15 mouse cellular contexts compared by ENCODE assay signal in the genomic region with DNA sequence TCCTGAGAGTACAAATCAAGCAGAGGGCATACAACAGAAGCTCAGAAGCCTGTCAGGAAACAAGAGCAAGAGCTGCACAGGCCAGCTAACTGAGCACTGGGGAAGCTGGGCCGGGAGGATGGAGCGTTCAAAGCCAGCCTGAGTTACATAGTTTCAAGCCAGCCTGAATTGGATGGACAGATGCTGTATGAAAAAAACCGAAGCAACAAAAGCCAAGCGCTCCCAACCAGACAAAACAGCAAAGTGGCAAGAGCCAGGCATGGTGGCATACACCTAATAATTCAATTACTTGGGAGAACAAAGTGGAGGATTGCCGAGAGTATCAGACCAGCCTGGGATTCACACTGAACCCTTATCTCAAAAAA. TPM values are rescaled to one million over a fixed set of nuclear protein-coding genes. Genes with fewer than 3 reads are reported as not detected.
A peak's percentile ranks its signal among the peaks of the same experiment; 100 is the strongest.
DNase-seq lines count a peak whose midpoint lies in the region; ATAC-seq and TF ChIP-seq lines count a peak whose summit lies in the region.
"Had no signal": no experiment of that assay in that cellular context is flagged by ENCODE, and none has a peak within 500 bp of the region (broad histone marks: within the 10 kb centered on the region; RNA-seq: fewer than 3 reads in every experiment).

No protein-coding gene starts in this region.

- no peaks in the 10 kb centered on the region for H3K27me3 ChIP-seq in heart, embryonic 15.5 days
- H3K27me3 ChIP-seq in CH12.LX (replicated peaks), result no peaks in the 10 kb centered on the region
- H3K27me3 ChIP-seq in limb, embryonic 13.5 days, result no peaks in the 10 kb centered on the region
- H3K27me3 ChIP-seq in forebrain, postnatal 0 days (ENCODE audit: insufficient read depth, low read length), result no peaks in the 10 kb centered on the region

- dilution Hi-C loops in CH12.LX (cut with MboI; ENCODE audit: extremely low pct_ligation_motif_present, extremely low pct_unique_long_range_greater_than_20kb, low sequenced_read_pairs), result no loop called here

- no peak overlapping the region for H3K9ac ChIP-seq in heart, embryonic 15.5 days
- peak overlapping the region; percentile 12; the same call in 1 of the 2 replicates for H3K9ac ChIP-seq in CH12.LX (ENCODE audit: insufficient read depth, low read depth)
- H3K9ac ChIP-seq in limb, embryonic 13.5 days, result no peak overlapping the region
- no peak overlapping the region for H3K9ac ChIP-seq in forebrain, postnatal 0 days

- peaks cover 23% of the 10 kb centered on the region for H3K4me1 ChIP-seq in heart, embryonic 15.5 days (replicated peaks)
- H3K4me1 ChIP-seq in CH12.LX (ENCODE audit: control insufficient read depth in 1 of 2, insufficient read depth in 2 of 2), result peaks cover 0 to 22% of the 10 kb centered on the region in 2 experiments; a peak in 2 of 4 replicates
- peaks cover 15% of the 10 kb centered on the region for H3K4me1 ChIP-seq in limb, embryonic 13.5 days
- no peaks in the 10 kb centered on the region for H3K4me1 ChIP-seq in forebrain, postnatal 0 days (ENCODE audit: insufficient read depth)

- 45% methylated on average over 5 of the region's 5 CpGs for WGBS in heart, embryonic 15.5 days
- WGBS in limb, embryonic 13.5 days, result 70% methylated on average over 5 of the region's 5 CpGs
- 56% methylated on average over 5 of the region's 5 CpGs for WGBS in forebrain, postnatal 0 days

- peak overlapping the region; percentile 60 for H3K4me2 ChIP-seq in heart, embryonic 15.5 days
- peak overlapping the region; percentile 14 for H3K4me2 ChIP-seq in CH12.LX (ENCODE audit: insufficient read depth, low read depth, poor library complexity, severe bottlenecking)
- H3K4me2 ChIP-seq in limb, embryonic 13.5 days (replicated peaks), result peak overlapping the region; percentile 54
- H3K4me2 ChIP-seq in forebrain, postnatal 0 days (ENCODE audit: low read depth), result no peak overlapping the region

- no peak for TF ChIP-seq EP300 in CH12.LX (IDR thresholded peaks at IDR 0.05; ENCODE audit: low read length)

- no peak for TF ChIP-seq POLR2A in CH12.LX (IDR thresholded peaks at IDR 0.05; ENCODE audit: low read depth, low read length)

- H3K9me3 ChIP-seq in heart, embryonic 15.5 days (replicated peaks), result no peaks in the 10 kb centered on the region
- H3K9me3 ChIP-seq in CH12.LX (replicated peaks; ENCODE audit: low read length), result peaks cover 2% of the 10 kb centered on the region
- H3K9me3 ChIP-seq in limb, embryonic 13.5 days, result no peaks in the 10 kb centered on the region
- no peaks in the 10 kb centered on the region for H3K9me3 ChIP-seq in forebrain, postnatal 0 days (ENCODE audit: low read length)

- no peak for ATAC-seq in heart, embryonic 15.5 days (replicated peaks; ENCODE audit: insufficient number of reproducible peaks, insufficient read depth, low FRiP score, low read depth)
- no peak for ATAC-seq in limb, embryonic 13.5 days (ENCODE audit: low FRiP score, low read depth)
- ATAC-seq in forebrain, postnatal 0 days, result no peak
- ATAC-seq: forebrain, embryonic 16.5 days; intestine, postnatal 0 days had no signal

- in situ Hi-C loops in CH12.LX (cut with MboI; ENCODE audit: low pct_ligation_motif_present, low pct_unique_long_range_greater_than_20kb, low sequenced_read_pairs), result no loop called here

- peak overlapping the region; percentile 76 for H3K27ac ChIP-seq in heart, embryonic 15.5 days
- H3K27ac ChIP-seq in CH12.LX (ENCODE audit: insufficient read depth, low read depth), result no peak overlapping the region
- H3K27ac ChIP-seq in limb, embryonic 13.5 days, result no peak overlapping the region
- H3K27ac ChIP-seq in forebrain, postnatal 0 days (ENCODE audit: low read depth, low read length), result no peak overlapping the region
- H3K27ac ChIP-seq: layer of hippocampus, adult 2 months had no signal

- H3K36me3 ChIP-seq in heart, embryonic 15.5 days, result no peaks in the 10 kb centered on the region
- H3K36me3 ChIP-seq in CH12.LX (replicated peaks in 1 of 2; ENCODE audit: control insufficient read depth in 1 of 2, insufficient read depth in 1 of 2, low read length in 1 of 2), result no peaks in the 10 kb centered on the region
- no peaks in the 10 kb centered on the region for H3K36me3 ChIP-seq in limb, embryonic 13.5 days
- no peaks in the 10 kb centered on the region for H3K36me3 ChIP-seq in forebrain, postnatal 0 days (ENCODE audit: insufficient read depth)

- H3K4me3 ChIP-seq in heart, embryonic 15.5 days, result no peak overlapping the region
- no peak overlapping the region for H3K4me3 ChIP-seq in CH12.LX (replicated peaks in 1 of 3; ENCODE audit: low read depth in 2 of 3, low read length in 2 of 3, poor library complexity in 1 of 3)
- H3K4me3 ChIP-seq in limb, embryonic 13.5 days, result no peak overlapping the region
- no peak overlapping the region for H3K4me3 ChIP-seq in forebrain, postnatal 0 days (ENCODE audit: low read depth, low read length)

- no peak for DNase-seq in heart, postnatal 14 days
- peak; percentile 13 for DNase-seq in CD4-positive helper T cell, adult 2 months (ENCODE audit: low read depth, low spot score)
- DNase-seq in CH12.LX (ENCODE audit: extremely low read depth), result no peak
- no peak for DNase-seq in adrenal gland, adult 2 months
- DNase-seq in forebrain, postnatal 0 days, result no peak
- DNase-seq: cerebellum, adult 11-12 months had no signal

- TF ChIP-seq RAD21 in CH12.LX (IDR thresholded peaks at IDR 0.05; ENCODE audit: low read depth, low read length), result no peak

- intact Hi-C loops in heart, postnatal 14 days (cut with DNase I), result loop anchor here (2.0 to 5.0 kb wide), 2 partner anchors 105 to 112 kb away; partner anchors contain the start of gene Nudt4

- no peaks in the 10 kb centered on the region for H3K79me2 ChIP-seq in CH12.LX (replicated peaks; ENCODE audit: control insufficient read depth, extremely low read depth, insufficient read depth, poor library complexity, severe bottlenecking)

- TF ChIP-seq CTCF in CH12.LX (conservative IDR thresholded peaks at IDR 0.05 in 1 of 2, IDR thresholded peaks at IDR 0.05 in 1 of 2; ENCODE audit: low read depth in 2 of 2, low read length in 2 of 2), result no peak
- no peak for TF ChIP-seq CTCF in forebrain, postnatal 0 days (IDR thresholded peaks at IDR 0.05; ENCODE audit: low read depth)

TF ChIP-seq in CH12.LX, 34 proteins besides CTCF, POLR2A, EP300 and RAD21:
- TF ChIP-seq NRF1 (IDR thresholded peaks at IDR 0.05; ENCODE audit: low read depth, low read length), result no peak
- TF ChIP-seq USF1 (IDR thresholded peaks at IDR 0.05; ENCODE audit: low read depth, low read length), result no peak
- TF ChIP-seq ZMIZ1 (IDR thresholded peaks at IDR 0.05; ENCODE audit: low read depth, low read length), result no peak
- no peak for TF ChIP-seq UBTF (IDR thresholded peaks at IDR 0.05; ENCODE audit: low read depth, low read length)
- TF ChIP-seq MXI1 (IDR thresholded peaks at IDR 0.05; ENCODE audit: low read depth, low read length), result no peak

RNA-seq across cellular contexts. Expression of gene Anapc15-ps, which starts 3.7 kb away (rescaled TPM):
- not detected in 2 replicates for polyA plus RNA-seq in heart, embryonic 15.5 days (2015; fragmentation: Nextera tagmentation; extraction: Ambion mirVana)
- total RNA-seq in heart, postnatal 14 days (2021), result not detected
- 0.63 TPM in 1 of 2 replicates, not detected in the other for total RNA-seq in CH12.LX (2012; rRNA removed)
- total RNA-seq in CH12.LX (2014; rRNA removed), result 2.8 and 5.3 TPM in 2 replicates
- 1.1 TPM in 1 of 2 replicates, not detected in the other for polyA plus RNA-seq in CH12.LX (2012; ENCODE audit: insufficient read length, low read depth)
- polyA plus RNA-seq in limb, embryonic 13.5 days (2015; fragmentation: Nextera tagmentation; extraction: Ambion mirVana), result 0.43 TPM in 1 of 2 replicates, not detected in the other
- not detected for total RNA-seq in adrenal gland, adult 2 months (2021)
- polyA plus RNA-seq in adrenal gland, adult 2 months (2012; rRNA removed), result not detected in 2 replicates
- not detected in 2 replicates for total RNA-seq in forebrain, postnatal 0 days (2014; rRNA removed)
- 0.55 TPM in 1 of 2 replicates, not detected in the other for polyA plus RNA-seq in forebrain, postnatal 0 days (2015; fragmentation: Nextera tagmentation; extraction: Ambion mirVana)
- total RNA-seq: adrenal gland, postnatal 36 days; layer of hippocampus, adult 2 months; left cerebral cortex, postnatal 10 days; monocyte, adult 5-6 weeks had no signal
- polyA plus RNA-seq: forebrain, embryonic 16.5 days; gonadal fat pad, adult 2 months; intestine, postnatal 0 days had no signal
